Mouse (Mus musculus) splenic B cell, adult 2 months (primary cell): ENCODE measurements around the gene Trmt11.
"Not testable (repeated sequence)": the region's sequence is repeated elsewhere in the genome, so short reads cannot be mapped to it uniquely, and the experiment has no call there.

Experiments
- DNase-seq: peaks from one replicate; pipeline ENCODE4 v3.0.0-alpha.2; 2011; ENCODE audit warnings: low read depth, low spot score
- H3K27me3 ChIP-seq: 2 replicates; pipeline ENCODE4 v1.6.1; 2012; ENCODE audit warnings: mild to moderate bottlenecking, low read length, moderate library complexity, mixed read lengths; ENCODE audit not compliant: control insufficient read depth, poor library complexity, insufficient read depth, severe bottlenecking
- H3K36me3 ChIP-seq: 2 replicates; pipeline ENCODE4 v1.6.1; 2012; ENCODE audit warnings: mild to moderate bottlenecking, low read length, moderate library complexity, mixed read lengths; ENCODE audit not compliant: control insufficient read depth, poor library complexity, insufficient read depth, severe bottlenecking

Trmt11 gene

GRCm38 (mm10) chr10:30608109-30608508 lies 7.6 kb upstream of the Trmt11 start:
- no peak for DNase-seq
- Histone ChIP-seq H3K27me3 (no peaks in the 10 kb centered on the region), H3K36me3 (peaks cover 5% of the 10 kb centered on the region; the same call in 1 of the 2 replicates)

DNA sequence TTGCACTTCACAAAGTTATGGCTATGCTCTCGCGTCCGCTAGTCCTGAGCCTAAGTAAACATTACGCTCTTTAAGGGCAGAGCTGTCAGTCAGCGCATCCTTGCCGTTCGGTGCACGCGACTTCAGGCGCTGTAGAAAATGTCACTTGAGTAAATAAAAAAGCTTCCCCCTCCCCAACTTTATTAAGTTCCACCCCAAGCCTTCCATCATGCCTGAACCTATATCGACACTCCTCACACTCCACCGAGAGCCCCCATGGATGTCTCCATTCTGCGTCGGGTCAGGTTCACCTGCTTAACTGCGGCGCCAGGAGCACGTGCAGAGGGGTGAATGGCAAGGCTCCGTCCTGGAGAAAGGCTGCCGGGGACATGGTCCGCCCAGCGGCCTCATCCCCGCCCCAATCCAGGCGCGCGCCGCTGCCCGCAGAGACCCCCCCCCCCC lies 435 bp downstream of the Trmt11 start:
- Histone ChIP-seq H3K27me3 (no peaks in the 10 kb centered on the region), H3K36me3 (no peaks in the 10 kb centered on the region)
- DNase-seq, result no peak

DNA sequence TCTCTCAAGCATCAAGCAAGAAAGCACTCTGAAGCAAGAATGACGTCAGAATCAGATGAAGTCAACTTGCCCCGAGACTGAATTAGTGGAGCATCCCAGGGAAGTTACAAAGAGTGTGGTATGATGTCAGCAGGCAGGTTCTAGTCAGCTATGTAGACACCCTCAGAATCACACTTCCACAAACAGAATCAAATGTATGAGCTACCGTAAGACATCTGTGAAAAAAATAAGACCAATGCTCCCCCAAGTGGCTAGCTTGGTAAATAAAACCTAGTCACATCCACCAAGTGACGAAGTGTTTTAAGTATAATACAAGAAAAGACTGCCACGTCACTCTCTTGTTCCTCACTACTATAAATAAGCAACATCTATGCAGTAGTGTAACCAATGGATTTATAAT lies 13.5 kb downstream of the Trmt11 start:
- DNase-seq, result peak; percentile 33
- H3K27me3 ChIP-seq, result no peaks in the 10 kb centered on the region
- 0 out of 2 replicates have a peak, but pooled peaks cover 1% of the 10 kb centered on the region for H3K36me3 ChIP-seq

- Histone ChIP-seq H3K27me3 (no peaks in the 10 kb centered on the region), H3K36me3 (0 out of 2 replicates have a peak, but pooled peaks cover 1% of the 10 kb centered on the region)
- no peak for DNase-seq
These were observed 14.9 kb downstream of the Trmt11 start for GRCm38 (mm10) chr10:30585691-30586090.

- Histone ChIP-seq H3K27me3 (no peaks in the 10 kb centered on the region), H3K36me3 (no peaks in the 10 kb centered on the region)
- no peak for DNase-seq
These were observed 22.8 kb downstream of the Trmt11 start for GRCm38 (mm10) chr10:30577670-30578280.

DNA sequence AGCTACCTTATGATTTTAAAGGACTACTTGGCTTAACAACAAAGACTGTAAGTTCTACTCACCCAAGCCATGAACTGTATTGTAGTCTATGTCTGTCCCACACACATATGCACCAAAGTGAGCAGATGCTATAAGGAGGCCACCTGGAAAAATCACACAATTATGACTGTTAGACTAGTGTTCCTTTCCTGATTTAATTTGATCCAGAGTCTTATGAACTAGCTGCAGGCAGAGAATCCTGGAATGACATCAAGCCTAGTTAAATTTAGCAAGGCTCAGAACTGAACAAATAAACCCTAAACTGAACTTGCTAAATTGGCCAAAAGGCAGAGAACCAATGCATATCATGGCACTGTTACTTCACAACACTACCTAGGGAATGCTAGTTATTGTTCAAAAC lies 34.2 kb downstream of the Trmt11 start:
- DNase-seq, result no peak
- H3K27me3 ChIP-seq, result no peaks in the 10 kb centered on the region
- H3K36me3 ChIP-seq, result peaks cover 5% of the 10 kb centered on the region; the same call in 1 of the 2 replicates

DNA sequence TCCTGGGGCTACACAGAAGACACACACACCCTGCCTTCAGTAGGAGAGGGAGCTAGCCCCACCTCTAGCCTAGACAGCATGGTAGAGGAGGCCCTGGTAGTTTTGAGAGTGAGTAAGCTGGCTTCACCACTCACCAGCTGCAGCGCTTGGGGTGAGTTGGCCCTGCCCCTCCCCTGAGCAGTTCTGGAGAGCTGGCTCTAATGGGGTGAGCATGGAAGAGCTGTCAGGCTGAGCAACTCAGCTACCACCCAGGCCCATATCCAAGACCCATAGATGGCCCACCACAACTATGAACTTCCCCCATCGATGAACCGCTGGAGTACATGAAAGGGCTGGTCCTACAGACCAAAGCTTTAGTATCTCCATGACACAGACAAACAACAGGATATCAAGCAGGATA lies 35.9 kb downstream of the Trmt11 start:
- Histone ChIP-seq H3K36me3 (peaks cover 5% of the 10 kb centered on the region; the same call in 1 of the 2 replicates), H3K27me3 (no peaks in the 10 kb centered on the region)
- no peak for DNase-seq

DNA sequence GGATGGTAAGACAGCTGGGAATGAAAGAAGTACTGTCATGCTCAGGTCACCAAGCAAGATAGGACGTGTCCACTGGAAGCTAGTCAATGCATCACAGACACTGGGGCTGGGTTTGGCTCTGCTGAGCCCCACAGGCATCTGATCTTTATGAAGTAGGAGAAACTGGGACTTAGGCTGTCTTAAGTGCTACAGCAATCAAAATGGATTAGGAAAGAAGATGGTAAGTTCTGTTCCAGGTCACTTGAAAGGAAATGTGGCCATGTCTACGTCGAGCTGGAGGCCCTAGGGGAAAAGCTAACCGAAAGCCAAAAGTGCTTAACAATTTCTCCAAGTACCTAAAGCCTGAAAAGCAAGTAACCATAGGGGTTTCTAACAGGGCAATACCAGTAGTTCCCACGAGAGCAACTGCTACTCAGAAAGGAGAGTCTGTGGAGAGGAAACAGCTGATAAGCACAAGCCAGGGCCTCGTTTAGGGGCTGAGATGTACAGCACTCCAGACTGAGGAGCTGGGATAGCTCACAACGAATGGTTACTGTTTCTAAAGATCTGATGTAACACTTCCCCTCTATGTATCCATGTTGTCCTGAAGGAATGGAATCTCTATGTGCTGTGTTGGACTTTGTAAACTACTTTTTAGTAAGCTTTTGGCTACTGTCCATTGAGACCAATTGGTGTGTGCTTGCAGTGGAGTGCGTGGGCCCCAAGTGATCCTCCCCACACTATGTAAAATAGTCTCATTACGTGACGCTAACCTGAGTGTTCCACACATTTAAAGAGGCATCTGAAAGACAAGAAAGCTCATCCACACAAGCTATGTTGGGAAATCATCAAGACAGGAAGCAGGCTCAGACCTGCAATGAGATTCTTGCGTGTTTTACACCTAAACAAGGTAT lies 44.6 kb downstream of the Trmt11 start:
- no peaks in the 10 kb centered on the region for H3K27me3 ChIP-seq
- no peak for DNase-seq

DNA sequence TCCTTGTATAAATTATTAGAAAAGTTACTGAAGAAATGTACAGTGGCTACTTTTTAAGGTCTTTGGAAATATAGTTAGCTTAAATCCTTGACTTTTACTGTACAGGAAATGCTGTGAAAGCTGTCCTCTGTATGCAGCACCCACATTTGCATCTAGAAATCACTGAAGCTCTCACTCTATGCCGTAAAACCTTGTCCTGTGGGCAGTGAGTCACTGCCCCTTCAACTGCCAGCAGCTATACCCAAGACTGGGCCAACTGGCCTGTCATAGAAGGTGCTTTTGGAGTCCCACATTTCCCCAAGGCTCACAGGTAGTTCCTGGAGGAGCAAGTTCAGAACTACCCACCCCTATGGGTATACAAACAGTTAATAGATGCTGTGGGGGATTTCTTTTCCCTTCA lies 48.2 kb downstream of the Trmt11 start:
- H3K27me3 ChIP-seq, result no peaks in the 10 kb centered on the region
- no peaks in the 10 kb centered on the region for H3K36me3 ChIP-seq
- peak; percentile 7 for DNase-seq

More for the DNA sequence above, 44.6 kb downstream of the Trmt11 start:
- no peaks in the 10 kb centered on the region; the same call in 1 of the 2 replicates for H3K36me3 ChIP-seq

DNA sequence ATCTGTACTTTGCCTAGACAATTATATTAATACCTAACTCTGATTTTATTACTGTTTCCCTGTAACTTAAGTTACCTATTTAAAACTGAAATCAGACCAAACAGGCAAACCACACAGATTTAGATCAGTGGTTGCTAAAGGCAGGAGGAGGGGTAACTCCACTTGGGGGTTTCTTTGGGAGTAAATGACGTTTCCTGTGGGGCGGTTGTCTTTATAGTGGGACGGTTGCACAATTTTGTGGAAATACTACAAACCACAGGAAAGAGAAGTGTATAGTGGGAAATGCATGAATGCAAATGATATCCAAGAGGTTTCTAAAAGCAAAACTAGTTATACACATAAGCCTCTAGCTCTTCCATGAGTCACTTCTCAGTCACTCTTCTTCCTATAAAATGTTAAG lies 50.6 kb downstream of the Trmt11 start:
- H3K36me3 ChIP-seq, result no peaks in the 10 kb centered on the region
- no peaks in the 10 kb centered on the region for H3K27me3 ChIP-seq
- DNase-seq, result no peak

DNA sequence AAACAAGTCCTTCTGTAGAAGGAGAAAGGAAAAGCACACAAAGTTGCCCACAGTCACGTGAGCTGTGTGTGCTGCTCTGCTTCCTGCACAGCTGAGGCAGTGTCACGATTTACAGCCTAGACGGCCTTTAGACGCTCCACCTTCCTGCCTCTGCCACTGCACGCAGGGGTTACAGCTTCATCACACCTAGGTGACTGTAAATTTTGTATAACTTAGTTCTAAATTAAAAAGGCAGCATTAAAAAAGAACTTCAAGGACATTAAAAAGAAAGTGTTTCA lies 62.1 kb downstream of the Trmt11 start:
- Histone ChIP-seq H3K36me3 (no peaks in the 10 kb centered on the region; the same call in 1 of the 2 replicates), H3K27me3 (no peaks in the 10 kb centered on the region)
- DNase-seq, result peak; percentile 11

DNA sequence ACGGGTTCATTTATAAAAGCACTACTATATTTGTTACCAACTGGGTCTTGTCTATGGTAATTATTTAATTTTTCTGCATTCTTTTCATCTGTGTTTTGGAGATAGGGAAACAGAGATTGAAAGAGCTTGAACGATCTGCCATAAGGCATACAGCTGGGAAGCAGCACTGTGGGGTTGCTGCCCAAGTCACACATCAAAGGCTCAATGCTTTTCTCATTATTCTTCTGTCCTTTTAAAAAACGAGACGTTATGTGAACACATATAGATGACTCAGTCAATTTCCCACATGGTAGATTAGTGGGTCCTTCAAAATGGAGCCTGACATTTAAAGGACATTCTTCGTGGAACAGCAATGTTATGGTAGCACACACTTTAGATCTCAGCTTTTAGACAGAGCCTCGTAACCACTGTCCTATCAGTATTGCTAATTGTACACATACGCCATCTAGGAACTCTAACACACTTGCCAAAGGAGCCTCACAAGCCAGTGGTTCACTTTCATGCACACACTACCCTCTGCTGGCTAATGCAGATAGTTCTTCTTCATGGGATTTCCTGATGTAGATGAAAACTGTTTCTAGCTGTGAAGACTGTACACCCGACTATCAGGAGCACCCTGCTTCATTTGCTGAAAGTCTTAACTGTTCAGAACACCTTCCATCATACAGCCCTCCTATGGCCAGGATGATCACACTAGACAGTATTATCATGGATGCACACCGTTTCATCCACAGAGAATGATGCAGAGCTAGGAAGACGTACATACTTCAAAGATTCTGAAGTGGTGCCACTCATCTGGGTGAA lies 62.6 kb downstream of the Trmt11 start:
- no peaks in the 10 kb centered on the region for H3K27me3 ChIP-seq
- no peaks in the 10 kb centered on the region; the same call in 1 of the 2 replicates for H3K36me3 ChIP-seq
- peak; percentile 23 for DNase-seq

- not testable (repeated sequence) for H3K27me3 ChIP-seq
These were observed 64.6 kb downstream of the Trmt11 start for GRCm38 (mm10) chr10:30535930-30536329.

DNA sequence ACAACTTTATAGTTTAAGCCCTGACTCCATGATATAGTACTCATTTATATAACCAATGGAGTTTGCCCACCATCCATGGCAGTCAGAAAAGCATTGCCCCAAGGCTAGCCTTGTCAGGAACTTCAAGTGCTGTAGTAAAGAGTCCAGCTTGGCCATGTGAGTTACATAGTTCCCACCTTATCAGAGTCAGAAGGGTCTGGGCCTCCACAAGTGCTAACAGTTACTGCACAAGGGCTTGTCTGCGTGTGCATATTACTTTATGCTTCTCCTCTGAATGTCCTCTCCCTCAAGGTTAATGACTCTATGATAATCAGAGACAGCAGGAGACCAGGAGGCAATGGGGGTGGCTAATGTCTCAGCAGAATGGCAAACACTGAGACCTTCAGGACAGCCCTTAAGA lies 73.4 kb downstream of the Trmt11 start:
- DNase-seq, result no peak
- Histone ChIP-seq H3K27me3 (no peaks in the 10 kb centered on the region), H3K36me3 (no peaks in the 10 kb centered on the region)

More at GRCm38 (mm10) chr10:30535930-30536329, 64.6 kb downstream of the Trmt11 start:
- H3K36me3 ChIP-seq, DNase-seq: not testable (repeated sequence)

- DNase-seq, result no peak
- Histone ChIP-seq H3K36me3 (no peaks in the 10 kb centered on the region), H3K27me3 (no peaks in the 10 kb centered on the region)
These were observed 78.8 kb downstream of the Trmt11 start for GRCm38 (mm10) chr10:30521727-30522126.
